Mouse (Mus musculus) stomach, postnatal 0 days (tissue): ENCODE results near the gene Il12a.

Experiments used
- CTCF ChIP-seq: IDR thresholded peaks from 2 replicates; pipeline ENCODE4 v1.5.1; 2016; ENCODE audit warnings: antibody characterized with exemption, low read depth, mild to moderate bottlenecking, moderate library complexity
- EP300 ChIP-seq: optimal IDR thresholded peaks from 2 replicates; pipeline ENCODE3; 2016; ENCODE audit warnings: antibody characterized with exemption

DNA sequence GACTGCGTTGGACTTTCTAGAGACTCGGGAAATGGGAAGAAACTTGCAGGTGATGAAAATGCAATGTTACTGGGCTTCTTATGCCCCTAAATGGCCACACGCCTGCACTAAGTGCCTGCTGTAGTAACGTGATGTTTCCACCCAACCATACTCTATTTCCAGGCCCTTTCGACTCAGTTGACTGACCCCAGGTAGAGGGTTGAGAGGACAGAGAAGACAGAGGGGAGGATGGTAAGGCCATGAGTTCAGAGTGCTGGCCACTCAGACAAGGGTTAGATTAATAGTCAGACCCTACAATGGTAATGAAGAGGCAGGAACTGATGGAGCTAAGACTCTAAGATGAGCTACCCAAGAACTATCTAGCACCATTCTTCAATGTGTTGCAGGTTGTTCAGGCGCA is 30.4 kb upstream of the Il12a start:
- TF ChIP-seq CTCF (no peak), EP300 (no peak)
